Mouse (Mus musculus) MEL (cell line): ENCODE results near the gene Mapk8ip3. TPM values are rescaled to one million over a fixed set of nuclear protein-coding genes. Genes with fewer than 3 reads are reported as not detected.

Experiments used
- DNase-seq: peaks from one replicate; pipeline ENCODE4 v3.0.0; 2011; ENCODE audit warnings: low read depth, low spot score
- H3K27ac ChIP-seq: 2 replicates; pipeline ENCODE4 v1.5.1; 2012; ENCODE audit warnings: low read depth, mild to moderate bottlenecking, control low read depth, low read length, moderate library complexity; ENCODE audit not compliant: control insufficient read depth
- H3K27me3 ChIP-seq, 2 experiments: fragments of 150-350 bp in 1 of 2; sonication (generic) in 1 of 2; 2 replicates each; pipeline ENCODE4 v1.6.1; 2012; ENCODE audit warnings: low read length in 2 of 2, mild to moderate bottlenecking in 2 of 2, improper control_type of control experiment in 1 of 2, moderate library complexity in 1 of 2; ENCODE audit not compliant: insufficient read depth in 2 of 2, control insufficient read depth in 1 of 2
- H3K36me3 ChIP-seq, 2 experiments: 2 replicates each; pipeline ENCODE4 v1.6.1; 2012 to 2014; ENCODE audit warnings: low read length in 2 of 2, improper control_type of control experiment in 1 of 2, inconsistent platforms in 1 of 2, mild to moderate bottlenecking in 1 of 2; ENCODE audit not compliant: insufficient read depth in 2 of 2, control insufficient read depth in 1 of 2
- H3K4me1 ChIP-seq, 2 experiments: fragments of 150-350 bp in 1 of 2; sonication (generic) in 1 of 2; 2 replicates each; pipeline ENCODE4 v1.6.1; 2012; ENCODE audit warnings: low read length in 2 of 2, improper control_type of control experiment in 1 of 2, mild to moderate bottlenecking in 1 of 2; ENCODE audit not compliant: insufficient read depth in 2 of 2, control insufficient read depth in 1 of 2
- H3K4me3 ChIP-seq, 2 experiments: fragments of 150-350 bp in 1 of 2; sonication (generic) in 1 of 2; 2 replicates each; pipeline ENCODE4 v1.5.1; 2012; ENCODE audit warnings: low read depth in 2 of 2, low read length in 2 of 2, mild to moderate bottlenecking in 2 of 2, moderate library complexity in 2 of 2, control low read depth in 1 of 2, improper control_type of control experiment in 1 of 2; ENCODE audit not compliant: control insufficient read depth in 1 of 2, insufficient read depth in 1 of 2
- H3K79me2 ChIP-seq: 2 replicates; pipeline ENCODE4 v1.6.1; 2012; ENCODE audit warnings: mild to moderate bottlenecking, low read length, moderate library complexity; ENCODE audit not compliant: control insufficient read depth, poor library complexity, insufficient read depth
- H3K9ac ChIP-seq: 2 replicates; pipeline ENCODE4 v1.6.1; 2012; ENCODE audit warnings: low read depth, mild to moderate bottlenecking, control low read depth, low read length, moderate library complexity; ENCODE audit not compliant: control insufficient read depth, poor library complexity, severe bottlenecking
- H3K9me3 ChIP-seq: fragments of 150-350 bp; sonication (generic); replicated peaks from 2 replicates; pipeline ENCODE4 v1.6.1; 2012; ENCODE audit warnings: mild to moderate bottlenecking, low read length, improper control_type of control experiment, moderate library complexity; ENCODE audit not compliant: insufficient read depth
- ELF1 ChIP-seq: IDR thresholded peaks from 2 replicates; pipeline ENCODE4 v1.6.1; 2014; ENCODE audit warnings: low read depth, mild to moderate bottlenecking, inconsistent platforms, low read length, improper control_type of control experiment, moderate library complexity
- EP300 ChIP-seq, 2 experiments: IDR thresholded peaks; 2 replicates each; pipeline ENCODE4 v1.6.1; 2011; ENCODE audit warnings: improper control_type of control experiment in 2 of 2, low read length in 2 of 2, low read depth in 1 of 2, mild to moderate bottlenecking in 1 of 2
- ETS1 ChIP-seq: IDR thresholded peaks from 2 replicates; pipeline ENCODE4 v1.6.1; 2012; ENCODE audit warnings: low read depth, mild to moderate bottlenecking, inconsistent platforms, low read length, improper control_type of control experiment, moderate library complexity
- HCFC1 ChIP-seq: IDR thresholded peaks from 2 replicates; pipeline ENCODE4 v1.6.1; 2012; ENCODE audit warnings: low read depth, mild to moderate bottlenecking, inconsistent platforms, low read length, improper control_type of control experiment, moderate library complexity
- MAX ChIP-seq: IDR thresholded peaks from 2 replicates; pipeline ENCODE4 v1.6.1; 2011; ENCODE audit warnings: low read length, improper control_type of control experiment
- MAZ ChIP-seq: IDR thresholded peaks from 2 replicates; pipeline ENCODE4 v1.6.1; 2012; ENCODE audit warnings: low read depth, mild to moderate bottlenecking, inconsistent platforms, low read length, improper control_type of control experiment
- MEF2A ChIP-seq: IDR thresholded peaks from 2 replicates; pipeline ENCODE4 v1.6.1; 2014; ENCODE audit warnings: low read depth, mild to moderate bottlenecking, inconsistent platforms, low read length, improper control_type of control experiment; ENCODE audit not compliant: poor library complexity, insufficient replicate concordance, severe bottlenecking; ENCODE audit errors: extremely low read depth
- MYB ChIP-seq: IDR thresholded peaks from 2 replicates; pipeline ENCODE4 v1.6.1; 2011; ENCODE audit warnings: mild to moderate bottlenecking, low read depth, low read length, improper control_type of control experiment
- NELFE ChIP-seq: IDR thresholded peaks from 2 replicates; pipeline ENCODE4 v1.6.1; 2011; ENCODE audit warnings: low read depth, low read length, improper control_type of control experiment
- NRF1 ChIP-seq: IDR thresholded peaks from 2 replicates; pipeline ENCODE4 v1.6.1; 2014; ENCODE audit warnings: low read depth, mild to moderate bottlenecking, inconsistent platforms, low read length, improper control_type of control experiment, moderate library complexity; ENCODE audit not compliant: poor library complexity, insufficient read depth, severe bottlenecking
- POLR2AphosphoS5 ChIP-seq: IDR thresholded peaks from 2 replicates; pipeline ENCODE4 v1.6.1; 2012; ENCODE audit warnings: low read depth, borderline replicate concordance, mild to moderate bottlenecking, inconsistent platforms, low read length, moderate library complexity, mixed read lengths
- RAD21 ChIP-seq: IDR thresholded peaks from 2 replicates; pipeline ENCODE4 v1.6.1; 2011; ENCODE audit warnings: mild to moderate bottlenecking, low read depth, low read length, improper control_type of control experiment
- TAL1 ChIP-seq: IDR thresholded peaks from 2 replicates; pipeline ENCODE4 v1.6.1; 2012; ENCODE audit warnings: mild to moderate bottlenecking, inconsistent platforms, low read length, moderate library complexity, mixed read lengths
- TBP ChIP-seq: IDR thresholded peaks from 2 replicates; pipeline ENCODE4 v1.8.0; 2011; ENCODE audit warnings: low read depth, low read length, improper control_type of control experiment
- USF1 ChIP-seq: IDR thresholded peaks from 2 replicates; pipeline ENCODE4 v1.6.1; 2014; ENCODE audit warnings: low read depth, mild to moderate bottlenecking, inconsistent platforms, low read length, improper control_type of control experiment, moderate library complexity
- ZMIZ1 ChIP-seq: IDR thresholded peaks from 2 replicates; pipeline ENCODE4 v1.6.1; 2012; ENCODE audit warnings: low read depth, mild to moderate bottlenecking, inconsistent platforms, low read length, improper control_type of control experiment, moderate library complexity
- polyA plus RNA-seq, 2 experiments: library from polyadenylated mRNA; stranded (reverse) in 1 of 2; unstranded in 1 of 2; fragments of >175 nt in 1 of 2; fragments of >200 nt in 1 of 2; gene quantifications; 2 replicates each; pipeline versions ENCODE4 v1.2.1 to v1.2.4; 2012; ENCODE audit warnings: low replicate concordance in 2 of 2, low read depth in 1 of 2; ENCODE audit not compliant: insufficient read length in 2 of 2, insufficient read depth in 1 of 2, missing spikeins in 1 of 2
- total RNA-seq: library from RNA; depleted of rRNA; stranded (reverse); fragments of 300-350 nt; gene quantifications from 2 replicates; pipeline ENCODE4 v1.2.3, GENCODE M21; 2012

The Mapk8ip3 gene
- total and polyA plus RNA-seq, 3 experiments, result 22.8 to 44.5 TPM; not detected in 1

DNA sequence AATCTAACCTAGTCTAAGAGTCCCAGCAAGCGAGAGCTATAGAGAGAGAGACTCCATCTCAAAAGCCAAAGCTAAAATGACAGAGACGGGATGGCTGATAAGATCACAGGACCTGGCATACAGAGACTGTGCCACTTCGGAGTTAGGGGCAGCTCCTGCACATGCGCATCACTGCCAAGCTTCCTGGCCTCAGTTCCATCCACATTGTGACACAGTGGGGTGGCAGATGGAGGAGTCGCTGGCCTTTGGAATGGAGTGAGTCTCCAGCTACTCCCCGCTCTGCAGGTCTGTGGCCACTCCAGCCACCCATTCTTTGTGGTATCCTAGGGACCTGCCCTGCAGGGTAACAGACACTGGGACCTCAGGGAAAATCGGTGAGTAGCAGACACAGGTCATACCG is 71.0 kb downstream of the Mapk8ip3 start, which contains the start of gene Igfals:
Igfals (plus strand) TSS at position 222 of the 400 bp plus-strand sequence.
- Histone ChIP-seq H3K79me2 (no peaks in the 10 kb centered on the region), H3K27ac (no peak within 1 kb of the TSS), H3K27me3 (no peaks in the 10 kb centered on the region), H3K36me3 (no peaks in the 10 kb centered on the region), H3K9ac (no peak within 1 kb of the TSS), H3K4me3 (no peak within 1 kb of the TSS), H3K4me1 (no peaks in the 10 kb centered on the region), H3K9me3 (no peaks in the 10 kb centered on the region)
- TF ChIP-seq MEF2A (no peak), NELFE (no peak), TBP (no peak), NRF1 (no peak), MAZ (no peak), RAD21 (no peak), HCFC1 (no peak), TAL1 (no peak), MYB (no peak), USF1 (no peak), EP300 (IDR thresholded peaks at IDR 0.05; ENCODE audit: low read depth in 1 of 2, low read length in 2 of 2) (no peak), ZMIZ1 (no peak)
- DNase-seq, result no peak

DNA sequence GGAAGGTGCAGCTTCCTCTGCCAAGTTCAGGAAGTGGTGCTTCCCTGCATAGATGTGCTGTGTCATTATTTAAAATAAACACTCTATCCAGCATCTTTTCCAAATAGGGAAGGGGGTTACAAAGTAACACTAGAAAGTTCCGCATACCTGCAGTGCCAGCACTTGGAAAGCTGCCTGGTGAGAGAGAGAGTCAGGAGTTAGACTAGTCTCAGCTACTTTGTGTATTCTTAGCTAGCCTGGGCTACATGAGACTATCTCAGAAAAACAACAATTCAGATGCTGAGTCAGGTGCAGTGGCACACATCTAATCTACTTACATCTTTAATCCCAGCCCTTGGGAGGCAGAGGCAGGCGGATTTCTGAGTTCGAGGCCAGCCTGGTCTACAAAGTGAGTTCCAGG is 75.0 kb downstream of the Mapk8ip3 start:
- peaks cover 0 to 11% of the 10 kb centered on the region in 2 experiments; a peak in 2 of 4 replicates for H3K36me3 ChIP-seq
- H3K27ac ChIP-seq, result no peak overlapping the region
- TF ChIP-seq ELF1 (no peak), POLR2AphosphoS5 (no peak), MAX (no peak), TBP (no peak), ETS1 (no peak)

More for the DNA sequence above, 75.0 kb downstream of the Mapk8ip3 start:
- peaks cover 4 to 16% of the 10 kb centered on the region in 2 experiments for H3K4me1 ChIP-seq
- no peak overlapping the region for H3K4me3 ChIP-seq
- H3K9ac ChIP-seq, result no peak overlapping the region
- no peaks in the 10 kb centered on the region for H3K79me2 ChIP-seq
- H3K27me3 ChIP-seq, result no peaks in the 10 kb centered on the region
- H3K9me3 ChIP-seq, result no peaks in the 10 kb centered on the region
- DNase-seq, result no peak
